Mouse (Mus musculus) left cerebral cortex, adult 8-10 months (tissue): ENCODE measurements at regions not wholly inside any gene's neighbourhood (a gene's known extent, or its start where the extent isn't known, plus 50 kb on each side); places are given as distances from the start of the nearest gene placed in this dataset.

Experiments
- DNase-seq, 2 experiments: peaks; one replicate each; pipeline ENCODE4 v3.0.0; 2022; ENCODE audit warnings: low spot score in 2 of 2

GRCm38 (mm10) chr11:91862138-91862537 is 284.8 kb upstream of the Kif2b start:
- DNase-seq: peak in 1 of 2 experiments; percentile 5

GRCm38 (mm10) chr11:91856473-91856872 is 279.1 kb upstream of the Kif2b start:
- DNase-seq: no peak

GRCm38 (mm10) chr11:91831113-91831512 is 253.8 kb upstream of the Kif2b start:
- no peak for DNase-seq

GRCm38 (mm10) chr11:91820826-91821225 is 243.5 kb upstream of the Kif2b start:
- DNase-seq: peak in 1 of 2 experiments; percentile 20
